Mouse (Mus musculus): Measurements from ENCODE around the gene Kif5c.
A peak's percentile ranks its signal among the peaks of the same experiment; 100 is the strongest.

The Kif5c gene

GRCm38 (mm10) chr2:49805736-49806371 lies 186.8 kb downstream of the Kif5c start:
- DNase-seq = no peak

GRCm38 (mm10) chr2:49809496-49809895 lies 190.4 kb downstream of the Kif5c start:
- DNase-seq = no peak

GRCm38 (mm10) chr2:49811420-49811819 lies 192.3 kb downstream of the Kif5c start:
- DNase-seq = no peak

GRCm38 (mm10) chr2:49811871-49812363 lies 192.8 kb downstream of the Kif5c start:
- DNase-seq = peak; percentile 34 to 52

- no peak for DNase-seq
These were observed 194.1 kb downstream of the Kif5c start for GRCm38 (mm10) chr2:49813151-49813550.

GRCm38 (mm10) chr2:49814011-49814410 lies 194.9 kb downstream of the Kif5c start:
- no peak for DNase-seq

- no peak for DNase-seq
These were observed 196.7 kb downstream of the Kif5c start for GRCm38 (mm10) chr2:49815696-49816320.

GRCm38 (mm10) chr2:49816549-49816948 lies 197.5 kb downstream of the Kif5c start:
- DNase-seq = no peak

GRCm38 (mm10) chr2:49817151-49817550 lies 198.1 kb downstream of the Kif5c start:
- DNase-seq = no peak

GRCm38 (mm10) chr2:49818126-49818525 lies 199.0 kb downstream of the Kif5c start:
- no peak for DNase-seq

GRCm38 (mm10) chr2:49822312-49822711 lies 203.2 kb downstream of the Kif5c start:
- no peak for DNase-seq
